Mouse (Mus musculus) hindbrain, embryonic 11.5 days (tissue): Measurements from ENCODE around the gene Gm28048. TPM values are rescaled to one million over a fixed set of nuclear protein-coding genes. Genes with fewer than 3 reads are reported as not detected.

Experiments used
- ATAC-seq: fragments of 200-750 bp; cut with Nextera tagmentation; 2 replicates; pipeline ENCODE4 v1.8.0; 2017; ENCODE audit warnings: mild to moderate bottlenecking, moderate TSS enrichment, moderate library complexity; ENCODE audit not compliant: low FRiP score
- DNase-seq: peaks from one replicate; pipeline ENCODE4 v3.0.0-alpha.2; 2015; ENCODE audit warnings: low spot score
- H3K27ac ChIP-seq: fragments of 300-500 bp; sonication (generic); 2 replicates; pipeline ENCODE4 v1.5.1; 2014; ENCODE audit warnings: mild to moderate bottlenecking, low read depth, low read length
- H3K27me3 ChIP-seq: fragments of 300-500 bp; sonication (generic); 2 replicates; pipeline ENCODE4 v1.6.1; 2014; ENCODE audit warnings: mild to moderate bottlenecking, low read length, moderate library complexity, mixed read lengths; ENCODE audit not compliant: control insufficient read depth, insufficient read depth
- H3K36me3 ChIP-seq: fragments of 300-500 bp; sonication (generic); 2 replicates; pipeline ENCODE4 v1.6.1; 2014; ENCODE audit warnings: mild to moderate bottlenecking, low read length, moderate library complexity, mixed read lengths; ENCODE audit not compliant: control insufficient read depth, insufficient read depth
- H3K4me1 ChIP-seq: fragments of 300-500 bp; sonication (generic); replicated peaks from 2 replicates; pipeline ENCODE4 v1.6.1; 2014; ENCODE audit warnings: low read length, mixed read lengths; ENCODE audit not compliant: control insufficient read depth, insufficient read depth
- H3K4me2 ChIP-seq: fragments of 300-500 bp; sonication (generic); replicated peaks from 2 replicates; pipeline ENCODE4 v1.6.1; 2014; ENCODE audit warnings: mild to moderate bottlenecking, low read depth, low read length
- H3K4me3 ChIP-seq: fragments of 300-500 bp; sonication (generic); 2 replicates; pipeline ENCODE4 v1.5.1; 2014; ENCODE audit warnings: low read depth, low read length
- H3K9ac ChIP-seq: fragments of 300-500 bp; sonication (generic); 2 replicates; pipeline ENCODE4 v1.6.1; 2014; ENCODE audit warnings: low read depth, low read length
- H3K9me3 ChIP-seq: fragments of 300-500 bp; sonication (generic); 2 replicates; pipeline ENCODE4 v1.6.1; 2016; ENCODE audit warnings: low read length; ENCODE audit not compliant: control insufficient read depth
- WGBS: fragments of 180-500 bp; shearing (Covaris S2); extraction: QIAGEN DNeasy Blood & Tissue Kit; methylation state at CpG from one replicate; pipeline ENCODE4 v1.1.7; 2014; 5-methylcytosine and 5-hydroxymethylcytosine counted together
- polyA plus RNA-seq: library from polyadenylated mRNA; unstranded; fragments of >200 nt; fragmentation: Nextera tagmentation; extraction: Ambion mirVana; gene quantifications from 2 replicates; pipeline ENCODE4 v1.2.1, GENCODE M21; 2014

Gene Gm28048
- polyA plus RNA-seq, 1 experiment from 2014 or later, result 4.8 TPM

GRCm38 (mm10) chr11:22827514-22828080 is 154.3 kb downstream of the Gm28048 start:
- Histone ChIP-seq H3K4me1 (no peaks in the 10 kb centered on the region), H3K36me3 (no peaks in the 10 kb centered on the region), H3K4me2 (no peak overlapping the region), H3K4me3 (no peak overlapping the region), H3K9ac (no peak overlapping the region), H3K27me3 (no peaks in the 10 kb centered on the region), H3K9me3 (no peaks in the 10 kb centered on the region), H3K27ac (no peak overlapping the region)
- WGBS, result 84% methylated on average over 4 of the region's 4 CpGs
- DNase-seq (no peak), ATAC-seq (no peak)

GRCm38 (mm10) chr11:22826665-22827064 is 155.2 kb downstream of the Gm28048 start:
- ATAC-seq (no peak), DNase-seq (no peak)
- 91% methylated on average over 6 of the region's 6 CpGs for WGBS
- Histone ChIP-seq H3K4me2 (no peak overlapping the region), H3K27ac (no peak overlapping the region), H3K27me3 (no peaks in the 10 kb centered on the region), H3K9ac (no peak overlapping the region), H3K36me3 (no peaks in the 10 kb centered on the region), H3K9me3 (no peaks in the 10 kb centered on the region), H3K4me3 (no peak overlapping the region), H3K4me1 (no peaks in the 10 kb centered on the region)

GRCm38 (mm10) chr11:22826051-22826450 is 155.8 kb downstream of the Gm28048 start:
- no peak overlapping the region for H3K27ac ChIP-seq
- WGBS, result 91% methylated on average over 14 of the region's 14 CpGs
- H3K4me1 ChIP-seq, result no peaks in the 10 kb centered on the region
- no peaks in the 10 kb centered on the region for H3K9me3 ChIP-seq
- H3K36me3 ChIP-seq, result no peaks in the 10 kb centered on the region
- DNase-seq (no peak), ATAC-seq (no peak)
- H3K9ac ChIP-seq, result no peak overlapping the region
- H3K4me2 ChIP-seq, result no peak overlapping the region
- no peaks in the 10 kb centered on the region for H3K27me3 ChIP-seq
- H3K4me3 ChIP-seq, result no peak overlapping the region

- no peak overlapping the region for H3K9ac ChIP-seq
- no peak for DNase-seq
- no peaks in the 10 kb centered on the region for H3K36me3 ChIP-seq
- 100% methylated on average over 1 of the region's 1 CpGs for WGBS
- H3K4me1 ChIP-seq, result no peaks in the 10 kb centered on the region
- no peak overlapping the region for H3K4me2 ChIP-seq
- no peak overlapping the region for H3K27ac ChIP-seq
- no peak overlapping the region for H3K4me3 ChIP-seq
- no peaks in the 10 kb centered on the region for H3K27me3 ChIP-seq
- ATAC-seq, result no peak
- H3K9me3 ChIP-seq, result no peaks in the 10 kb centered on the region
Observed at GRCm38 (mm10) chr11:22825548-22825947, 156.3 kb downstream of the Gm28048 start.

GRCm38 (mm10) chr11:22824049-22824705 is 157.7 kb downstream of the Gm28048 start:
- Histone ChIP-seq H3K27ac (no peak overlapping the region), H3K9me3 (no peaks in the 10 kb centered on the region), H3K36me3 (no peaks in the 10 kb centered on the region), H3K4me2 (no peak overlapping the region), H3K4me1 (no peaks in the 10 kb centered on the region), H3K9ac (no peak overlapping the region), H3K27me3 (no peaks in the 10 kb centered on the region), H3K4me3 (no peak overlapping the region)
- DNase-seq (no peak), ATAC-seq (no peak)
- WGBS, result 84% methylated on average over 9 of the region's 9 CpGs

- H3K36me3 ChIP-seq, result no peaks in the 10 kb centered on the region
Observed at GRCm38 (mm10) chr11:22821243-22821642, 160.6 kb downstream of the Gm28048 start.

GRCm38 (mm10) chr11:22818371-22818770 is 163.5 kb downstream of the Gm28048 start:
- no peak overlapping the region for H3K4me3 ChIP-seq
- H3K9ac ChIP-seq, result no peak overlapping the region
- no peaks in the 10 kb centered on the region for H3K9me3 ChIP-seq
- H3K36me3 ChIP-seq, result no peaks in the 10 kb centered on the region
- ATAC-seq (no peak), DNase-seq (no peak)
- no peak overlapping the region for H3K27ac ChIP-seq
- H3K4me2 ChIP-seq, result no peak overlapping the region
- WGBS, result 74% methylated on average over 5 of the region's 5 CpGs
- no peaks in the 10 kb centered on the region for H3K27me3 ChIP-seq
- no peaks in the 10 kb centered on the region for H3K4me1 ChIP-seq

More at GRCm38 (mm10) chr11:22821243-22821642, 160.6 kb downstream of the Gm28048 start:
- 79% methylated on average over 3 of the region's 3 CpGs for WGBS
- Histone ChIP-seq H3K4me2 (no peak overlapping the region), H3K27me3 (no peaks in the 10 kb centered on the region), H3K4me3 (no peak overlapping the region), H3K27ac (no peak overlapping the region), H3K9me3 (no peaks in the 10 kb centered on the region), H3K9ac (no peak overlapping the region), H3K4me1 (no peaks in the 10 kb centered on the region)
- ATAC-seq (no peak), DNase-seq (no peak)

- no peak for DNase-seq
- WGBS, result 88% methylated on average over 7 of the region's 7 CpGs
- Histone ChIP-seq H3K4me3 (no peak overlapping the region), H3K27ac (no peak overlapping the region), H3K36me3 (no peaks in the 10 kb centered on the region), H3K27me3 (no peaks in the 10 kb centered on the region), H3K9me3 (no peaks in the 10 kb centered on the region), H3K9ac (no peak overlapping the region), H3K4me2 (no peak overlapping the region), H3K4me1 (no peaks in the 10 kb centered on the region)
- no peak for ATAC-seq
Observed at GRCm38 (mm10) chr11:22815877-22816276, 166.0 kb downstream of the Gm28048 start.

GRCm38 (mm10) chr11:22815143-22815542 is 166.7 kb downstream of the Gm28048 start:
- Histone ChIP-seq H3K36me3 (no peaks in the 10 kb centered on the region), H3K4me3 (no peak overlapping the region), H3K4me2 (no peak overlapping the region), H3K27me3 (no peaks in the 10 kb centered on the region), H3K9me3 (no peaks in the 10 kb centered on the region), H3K27ac (no peak overlapping the region), H3K9ac (no peak overlapping the region), H3K4me1 (no peaks in the 10 kb centered on the region)
- DNase-seq (no peak), ATAC-seq (no peak)
